Mouse (Mus musculus): ENCODE data around the gene Lcp2. TPM values are rescaled to one million over a fixed set of nuclear protein-coding genes. Genes with fewer than 3 reads are reported as not detected.

The Lcp2 gene
- polyA plus RNA-seq, 1 experiment from 2014 or later: 2.3 TPM

- Histone ChIP-seq H3K4me2 (no peak overlapping the region), H3K4me3 (peak overlapping the region; percentile 24; the same call in 1 of the 2 replicates), H3K9me3 (replicated peaks) (no peaks in the 10 kb centered on the region), H3K36me3 (no peaks in the 10 kb centered on the region), H3K4me1 (replicated peaks) (no peaks in the 10 kb centered on the region), H3K27ac (no peak overlapping the region), H3K9ac (no peak overlapping the region), H3K27me3 (no peaks in the 10 kb centered on the region)
- 80% methylated on average over 8 of the region's 8 CpGs for WGBS
- ATAC-seq (replicated peaks; ENCODE audit: insufficient number of reproducible peaks, insufficient read depth, low FRiP score, low read depth): no peak
These were observed 1.8 kb downstream of the Lcp2 start for GRCm38 (mm10) chr11:34048375-34049124.

- H3K36me3 ChIP-seq: no peaks in the 10 kb centered on the region
- WGBS: 88% methylated on average over 1 of the region's 1 CpGs
- H3K9ac ChIP-seq: no peak overlapping the region
- no peaks in the 10 kb centered on the region for H3K4me1 ChIP-seq (replicated peaks)
- H3K9me3 ChIP-seq (replicated peaks): no peaks in the 10 kb centered on the region
- ATAC-seq (replicated peaks; ENCODE audit: insufficient number of reproducible peaks, insufficient read depth, low FRiP score, low read depth): no peak
- H3K4me2 ChIP-seq: no peak overlapping the region
- no peak overlapping the region for H3K4me3 ChIP-seq
- no peaks in the 10 kb centered on the region for H3K27me3 ChIP-seq
- no peak overlapping the region for H3K27ac ChIP-seq
These were observed 2.3 kb downstream of the Lcp2 start for GRCm38 (mm10) chr11:34049125-34049379.

- Histone ChIP-seq H3K36me3 (no peaks in the 10 kb centered on the region), H3K27ac (no peak overlapping the region), H3K9ac (no peak overlapping the region), H3K4me1 (replicated peaks) (no peaks in the 10 kb centered on the region), H3K4me3 (no peak overlapping the region), H3K9me3 (replicated peaks) (no peaks in the 10 kb centered on the region), H3K27me3 (no peaks in the 10 kb centered on the region), H3K4me2 (no peak overlapping the region)
- ATAC-seq (replicated peaks; ENCODE audit: insufficient number of reproducible peaks, insufficient read depth, low FRiP score, low read depth): no peak
- WGBS: 44% methylated on average over 1 of the region's 1 CpGs
These were observed 3.3 kb downstream of the Lcp2 start for GRCm38 (mm10) chr11:34050063-34050462.

GRCm38 (mm10) chr11:34050643-34051042, 3.9 kb downstream of the Lcp2 start:
- ATAC-seq (replicated peaks; ENCODE audit: insufficient number of reproducible peaks, insufficient read depth, low FRiP score, low read depth): no peak
- WGBS: 47% methylated on average over 2 of the region's 2 CpGs
- H3K36me3 ChIP-seq: no peaks in the 10 kb centered on the region
- H3K9ac ChIP-seq: no peak overlapping the region
- H3K27me3 ChIP-seq: no peaks in the 10 kb centered on the region
- H3K4me3 ChIP-seq: no peak overlapping the region
- no peak overlapping the region for H3K4me2 ChIP-seq
- no peaks in the 10 kb centered on the region for H3K4me1 ChIP-seq (replicated peaks)
- H3K27ac ChIP-seq: no peak overlapping the region
- H3K9me3 ChIP-seq (replicated peaks): no peaks in the 10 kb centered on the region

GRCm38 (mm10) chr11:34053031-34053818, 6.5 kb downstream of the Lcp2 start:
- H3K4me2 ChIP-seq: no peak overlapping the region
- H3K9ac ChIP-seq: no peak overlapping the region
- no peaks in the 10 kb centered on the region for H3K4me1 ChIP-seq (replicated peaks)
- no peaks in the 10 kb centered on the region for H3K36me3 ChIP-seq
- no peaks in the 10 kb centered on the region for H3K9me3 ChIP-seq (replicated peaks)
- H3K4me3 ChIP-seq: no peak overlapping the region
- no peaks in the 10 kb centered on the region for H3K27me3 ChIP-seq
- no peak overlapping the region for H3K27ac ChIP-seq
- no peak for ATAC-seq (replicated peaks; ENCODE audit: insufficient number of reproducible peaks, insufficient read depth, low FRiP score, low read depth)
- WGBS: 63% methylated on average over 6 of the region's 6 CpGs

- no peaks in the 10 kb centered on the region for H3K36me3 ChIP-seq
- 72% methylated on average over 7 of the region's 7 CpGs for WGBS
- no peak for ATAC-seq (replicated peaks; ENCODE audit: insufficient number of reproducible peaks, insufficient read depth, low FRiP score, low read depth)
- H3K9me3 ChIP-seq (replicated peaks): no peaks in the 10 kb centered on the region
- H3K9ac ChIP-seq: no peak overlapping the region
- no peak overlapping the region for H3K27ac ChIP-seq
- H3K4me2 ChIP-seq: no peak overlapping the region
- no peak overlapping the region for H3K4me3 ChIP-seq
- no peaks in the 10 kb centered on the region for H3K4me1 ChIP-seq (replicated peaks)
- H3K27me3 ChIP-seq: no peaks in the 10 kb centered on the region
These were observed 7.5 kb downstream of the Lcp2 start for GRCm38 (mm10) chr11:34054031-34054727.

- no peak overlapping the region for H3K4me3 ChIP-seq
- H3K9ac ChIP-seq: no peak overlapping the region
- no peak overlapping the region for H3K27ac ChIP-seq
- no peaks in the 10 kb centered on the region for H3K27me3 ChIP-seq
- no peaks in the 10 kb centered on the region for H3K4me1 ChIP-seq (replicated peaks)
- ATAC-seq (replicated peaks; ENCODE audit: insufficient number of reproducible peaks, insufficient read depth, low FRiP score, low read depth): no peak
- no peak overlapping the region for H3K4me2 ChIP-seq
- no peaks in the 10 kb centered on the region for H3K36me3 ChIP-seq
- H3K9me3 ChIP-seq (replicated peaks): no peaks in the 10 kb centered on the region
- WGBS: 81% methylated on average over 1 of the region's 1 CpGs
These were observed 10.0 kb downstream of the Lcp2 start for GRCm38 (mm10) chr11:34056715-34057114.

GRCm38 (mm10) chr11:34058332-34058731, 11.6 kb downstream of the Lcp2 start:
- H3K9me3 ChIP-seq (replicated peaks): no peaks in the 10 kb centered on the region
- H3K4me3 ChIP-seq: no peak overlapping the region
- H3K27ac ChIP-seq: no peak overlapping the region
- H3K9ac ChIP-seq: no peak overlapping the region
- H3K4me2 ChIP-seq: no peak overlapping the region
- H3K27me3 ChIP-seq: no peaks in the 10 kb centered on the region
- H3K4me1 ChIP-seq (replicated peaks): no peaks in the 10 kb centered on the region
- no peak for ATAC-seq (replicated peaks; ENCODE audit: insufficient number of reproducible peaks, insufficient read depth, low FRiP score, low read depth)
- no peaks in the 10 kb centered on the region for H3K36me3 ChIP-seq

GRCm38 (mm10) chr11:34058960-34059359, 12.2 kb downstream of the Lcp2 start:
- no peaks in the 10 kb centered on the region for H3K9me3 ChIP-seq (replicated peaks)
- H3K4me2 ChIP-seq: no peak overlapping the region
- H3K27ac ChIP-seq: no peak overlapping the region
- no peak for ATAC-seq (replicated peaks; ENCODE audit: insufficient number of reproducible peaks, insufficient read depth, low FRiP score, low read depth)
- 83% methylated on average over 6 of the region's 6 CpGs for WGBS
- no peaks in the 10 kb centered on the region for H3K4me1 ChIP-seq (replicated peaks)
- no peaks in the 10 kb centered on the region for H3K27me3 ChIP-seq
- no peak overlapping the region for H3K4me3 ChIP-seq
- H3K36me3 ChIP-seq: no peaks in the 10 kb centered on the region
- no peak overlapping the region for H3K9ac ChIP-seq

- WGBS: 22% methylated on average over 6 of the region's 6 CpGs
- no peak overlapping the region for H3K9ac ChIP-seq
- H3K27me3 ChIP-seq: no peaks in the 10 kb centered on the region
- H3K36me3 ChIP-seq: no peaks in the 10 kb centered on the region
- no peak overlapping the region for H3K4me3 ChIP-seq
- no peak overlapping the region for H3K4me2 ChIP-seq
- H3K4me1 ChIP-seq (replicated peaks): no peaks in the 10 kb centered on the region
- ATAC-seq (replicated peaks; ENCODE audit: insufficient number of reproducible peaks, insufficient read depth, low FRiP score, low read depth): no peak
- H3K9me3 ChIP-seq (replicated peaks): no peaks in the 10 kb centered on the region
- H3K27ac ChIP-seq: no peak overlapping the region
These were observed 15.0 kb downstream of the Lcp2 start for GRCm38 (mm10) chr11:34061740-34062139.

- no peaks in the 10 kb centered on the region for H3K36me3 ChIP-seq
- H3K4me3 ChIP-seq: no peak overlapping the region
- ATAC-seq (replicated peaks; ENCODE audit: insufficient number of reproducible peaks, insufficient read depth, low FRiP score, low read depth): no peak
- H3K9ac ChIP-seq: no peak overlapping the region
- no peak overlapping the region for H3K27ac ChIP-seq
- H3K4me2 ChIP-seq: no peak overlapping the region
- 46% methylated on average over 2 of the region's 2 CpGs for WGBS
- H3K9me3 ChIP-seq (replicated peaks): no peaks in the 10 kb centered on the region
- H3K27me3 ChIP-seq: no peaks in the 10 kb centered on the region
- no peaks in the 10 kb centered on the region for H3K4me1 ChIP-seq (replicated peaks)
These were observed 16.5 kb downstream of the Lcp2 start for GRCm38 (mm10) chr11:34063257-34063656.

Measured in heart, embryonic 15.5 days (tissue).